Mouse (Mus musculus) c-Kit-negative CD71-positive TER-119-positive erythroid progenitor cells, embryonic 14.5 days (primary cell): ENCODE measurements around the gene Plekhd1.
A peak's percentile ranks its signal among the peaks of the same experiment; 100 is the strongest.

Experiments used
- DNase-seq: peaks from one replicate; pipeline ENCODE4 v3.0.0-alpha.2; 2013; ENCODE audit warnings: low read depth, low spot score

The Plekhd1 gene

DNA sequence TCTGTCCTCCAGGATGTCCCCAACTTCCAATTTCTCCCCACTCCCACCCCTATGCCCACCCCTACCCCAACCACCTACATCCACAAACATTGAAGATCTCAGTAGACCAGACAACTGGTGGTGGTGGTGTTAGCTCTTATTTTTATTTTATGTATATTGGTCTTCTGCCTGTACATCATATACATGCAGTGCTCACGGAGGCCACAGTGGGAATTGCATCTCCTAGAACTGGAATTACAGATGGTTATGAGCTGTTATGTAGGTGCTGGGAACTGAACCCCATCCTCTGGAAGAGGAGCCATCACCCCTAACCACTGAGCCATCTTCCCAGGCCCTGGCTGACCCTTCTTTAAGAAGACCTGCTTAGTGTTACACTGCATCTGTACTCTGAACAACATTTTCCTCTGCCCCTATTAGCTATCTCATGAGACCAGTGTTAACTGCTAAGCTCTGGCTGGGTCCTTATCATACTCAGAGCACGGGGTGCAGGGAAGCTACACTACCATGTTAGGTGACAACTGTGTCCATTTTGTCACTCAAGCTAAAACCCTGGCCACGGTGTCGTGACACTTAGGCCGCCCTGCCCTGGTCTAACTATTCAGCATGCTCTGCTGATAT is 6.2 kb downstream of the Plekhd1 start:
- DNase-seq = peak; percentile 27

DNA sequence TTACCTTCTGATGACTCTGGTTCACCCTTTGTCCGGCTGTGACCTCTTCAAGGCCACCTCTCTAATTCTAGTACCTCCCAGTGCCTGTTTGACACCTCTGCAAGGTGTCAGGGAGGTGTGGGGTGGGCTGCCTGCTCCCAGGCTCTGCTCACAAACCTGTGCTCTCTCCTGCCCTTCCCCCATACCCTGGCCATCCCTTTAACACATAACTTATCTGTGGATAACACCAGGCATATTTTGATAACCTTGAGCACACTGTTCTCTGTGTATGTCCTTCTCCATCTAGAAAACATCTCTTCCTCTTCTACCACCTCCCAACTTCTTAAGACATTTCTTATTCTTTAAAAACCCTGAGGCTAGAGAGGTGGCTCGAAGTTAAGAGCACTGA is 6.7 kb downstream of the Plekhd1 start:
- DNase-seq = peak; percentile 9

DNA sequence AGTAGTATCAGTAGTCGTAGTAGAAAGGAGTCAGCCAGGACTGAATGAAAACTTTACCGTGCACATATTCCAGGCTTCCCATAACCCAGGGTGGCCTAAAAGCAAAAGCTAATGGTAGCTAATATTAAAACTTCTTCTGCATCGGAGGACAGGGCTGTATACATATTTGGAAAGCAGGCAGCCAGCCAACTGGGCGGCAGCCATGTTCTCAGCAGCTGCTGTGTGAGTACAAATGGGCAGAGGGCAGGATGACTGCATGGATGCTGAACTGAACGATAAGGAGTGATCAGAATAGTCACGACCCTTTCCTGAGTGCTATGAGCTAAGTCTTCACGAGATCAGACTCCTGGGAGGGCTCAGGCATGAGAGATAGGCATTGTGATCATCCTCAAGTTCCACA is 8.9 kb downstream of the Plekhd1 start:
- no peak for DNase-seq

- DNase-seq = no peak
These were observed 14.0 kb downstream of the Plekhd1 start for GRCm38 (mm10) chr12:80706208-80706914.

DNA sequence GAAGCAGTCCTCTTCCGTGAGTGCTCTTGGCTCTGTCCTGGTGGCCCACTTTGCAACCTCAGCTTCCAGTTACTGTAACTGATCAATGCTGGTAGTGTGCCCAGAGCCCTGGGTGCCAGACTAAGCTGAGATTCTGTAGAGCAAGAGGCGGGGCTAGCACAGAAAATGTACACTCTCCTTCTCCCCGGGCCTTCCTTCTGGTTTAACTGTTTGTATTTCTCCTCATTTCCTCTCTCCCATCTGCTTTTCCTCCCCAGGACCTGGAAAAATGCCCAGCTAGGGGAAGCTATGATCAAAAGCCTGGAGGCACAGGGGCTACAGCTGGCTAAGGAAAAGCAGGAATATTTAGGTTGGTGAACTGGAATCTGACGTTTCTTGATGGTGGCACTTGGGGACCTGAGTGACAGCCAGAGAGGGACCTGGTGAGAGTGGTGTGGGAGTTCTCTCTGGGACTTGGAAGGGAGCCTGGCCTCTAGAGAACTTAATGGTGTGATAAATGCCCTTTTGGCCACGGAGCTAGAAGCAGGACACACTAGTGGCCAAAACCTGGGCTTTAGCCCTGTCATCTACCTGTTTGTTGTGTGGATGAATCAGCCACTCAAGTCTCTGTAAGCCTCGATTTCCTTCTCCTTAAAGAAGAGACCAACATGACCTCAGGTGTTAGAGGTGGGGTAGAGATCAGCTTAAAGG is 14.7 kb downstream of the Plekhd1 start:
- DNase-seq = no peak

DNA sequence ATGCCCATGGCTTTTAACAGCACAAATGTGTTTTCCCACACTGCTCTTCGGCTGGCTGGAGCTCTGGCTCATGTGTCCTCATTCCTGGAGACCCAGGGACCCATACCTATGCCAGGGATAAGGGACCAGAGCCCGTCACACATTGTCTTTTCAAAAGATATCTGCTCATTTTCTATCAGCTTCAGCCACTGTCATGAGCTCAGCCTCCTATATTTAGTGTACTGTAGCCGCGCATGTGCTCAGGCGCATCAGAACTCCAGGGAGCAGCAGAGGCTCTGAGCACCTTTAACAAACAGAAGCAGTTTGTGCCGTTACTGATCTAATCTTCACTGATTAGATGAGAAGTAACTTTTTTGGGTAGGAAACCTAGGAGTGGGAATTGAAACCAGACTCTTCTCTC is 23.5 kb downstream of the Plekhd1 start:
- no peak for DNase-seq

- DNase-seq = no peak
These were observed 26.8 kb downstream of the Plekhd1 start for GRCm38 (mm10) chr12:80719141-80719540.

GRCm38 (mm10) chr12:80720507-80720906 is 28.1 kb downstream of the Plekhd1 start:
- no peak for DNase-seq

- no peak for DNase-seq
These were observed 29.1 kb downstream of the Plekhd1 start for GRCm38 (mm10) chr12:80721458-80721857.

DNA sequence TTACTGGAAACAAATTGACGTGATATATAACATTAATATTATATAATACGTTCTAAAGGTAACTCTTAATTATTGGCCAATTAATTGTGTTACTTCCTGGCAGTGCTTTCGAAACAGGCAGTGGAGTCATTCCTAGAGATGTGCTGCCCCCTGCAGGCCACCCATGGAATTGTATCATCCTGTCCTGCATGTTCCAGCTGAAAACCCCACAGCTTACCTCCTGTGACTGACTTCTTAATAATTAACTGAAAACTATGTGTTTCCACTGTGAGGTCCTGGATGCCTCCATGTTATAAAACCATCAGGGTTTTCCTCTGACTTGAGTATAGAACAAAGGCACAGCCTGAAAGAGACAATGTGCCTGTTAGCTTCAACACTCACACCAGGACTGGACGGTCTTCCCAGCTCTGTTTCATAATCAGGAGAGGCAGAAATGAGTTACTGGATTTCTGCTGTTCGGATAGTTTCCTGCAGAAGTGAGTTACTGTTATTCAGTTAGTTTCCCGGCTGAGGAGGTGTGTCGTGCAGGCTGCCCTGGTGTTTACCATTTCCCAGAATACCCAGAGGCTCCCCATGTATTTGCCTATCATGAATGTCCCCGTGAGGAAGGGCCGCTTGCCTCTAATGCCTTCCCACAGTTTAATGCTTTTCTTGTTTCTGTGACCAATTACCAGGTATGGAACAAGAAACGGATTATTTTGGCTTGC is 32.6 kb downstream of the Plekhd1 start:
- DNase-seq = peak; percentile 56

GRCm38 (mm10) chr12:80728207-80728606 is 35.8 kb downstream of the Plekhd1 start:
- no peak for DNase-seq

GRCm38 (mm10) chr12:80728814-80729213 is 36.4 kb downstream of the Plekhd1 start:
- DNase-seq = no peak

DNA sequence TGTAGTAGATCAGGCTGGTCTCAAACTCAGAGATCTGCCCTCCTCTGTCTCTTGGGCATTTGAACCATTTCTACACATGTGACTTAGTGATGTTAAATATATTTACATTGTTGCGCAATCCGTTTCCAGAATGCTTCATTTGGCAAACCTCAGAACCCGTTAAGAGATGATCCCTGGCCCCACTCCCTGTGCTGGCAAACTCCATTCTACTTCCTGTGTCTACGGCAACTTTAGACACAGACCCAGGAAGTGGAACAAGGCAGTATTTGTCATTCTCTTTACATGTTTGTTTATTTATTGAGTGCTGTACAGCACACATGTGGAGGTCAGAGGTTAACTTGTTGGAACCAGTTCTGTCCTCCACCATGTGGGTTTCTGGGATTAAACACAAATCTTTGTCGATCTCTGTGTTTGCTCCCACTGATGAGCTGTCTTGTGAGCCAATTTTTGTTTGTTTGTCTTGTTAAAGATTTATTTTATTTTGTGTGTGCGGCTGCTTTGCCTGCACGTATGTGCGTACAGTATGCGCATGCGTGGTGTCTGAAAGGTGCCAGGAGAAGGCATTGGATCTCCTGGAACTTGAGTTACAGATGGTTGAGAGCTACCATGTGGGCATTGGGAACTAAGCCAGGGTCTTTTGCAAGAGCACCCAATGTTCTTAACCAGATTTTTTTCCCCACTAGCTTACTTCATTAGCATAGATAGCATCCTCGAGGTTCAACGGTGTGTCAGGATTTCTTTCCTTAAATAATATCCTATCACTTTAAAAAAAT is 37.6 kb downstream of the Plekhd1 start:
- no peak for DNase-seq

DNA sequence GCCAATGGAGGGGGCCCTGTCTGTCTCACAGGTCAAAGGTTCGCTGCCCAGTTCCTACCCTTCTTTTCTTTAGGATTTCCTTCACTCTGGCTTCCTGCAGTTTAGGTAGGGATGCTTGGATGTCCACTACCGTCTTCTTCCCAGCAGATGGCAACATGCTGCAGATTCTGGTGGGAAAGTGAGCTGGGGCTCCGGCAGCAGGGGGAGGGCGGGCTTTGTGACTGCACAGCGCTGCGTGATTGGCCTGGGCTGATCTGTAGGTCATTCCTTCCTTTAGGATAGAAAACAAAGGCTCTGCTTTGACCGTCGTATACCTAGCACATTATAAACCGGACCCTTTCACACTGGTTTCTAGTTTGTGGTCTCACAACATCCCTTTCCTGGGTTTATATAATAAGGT is 38.2 kb downstream of the Plekhd1 start:
- no peak for DNase-seq

- DNase-seq = no peak
These were observed 42.4 kb downstream of the Plekhd1 start for GRCm38 (mm10) chr12:80734526-80735470.

DNA sequence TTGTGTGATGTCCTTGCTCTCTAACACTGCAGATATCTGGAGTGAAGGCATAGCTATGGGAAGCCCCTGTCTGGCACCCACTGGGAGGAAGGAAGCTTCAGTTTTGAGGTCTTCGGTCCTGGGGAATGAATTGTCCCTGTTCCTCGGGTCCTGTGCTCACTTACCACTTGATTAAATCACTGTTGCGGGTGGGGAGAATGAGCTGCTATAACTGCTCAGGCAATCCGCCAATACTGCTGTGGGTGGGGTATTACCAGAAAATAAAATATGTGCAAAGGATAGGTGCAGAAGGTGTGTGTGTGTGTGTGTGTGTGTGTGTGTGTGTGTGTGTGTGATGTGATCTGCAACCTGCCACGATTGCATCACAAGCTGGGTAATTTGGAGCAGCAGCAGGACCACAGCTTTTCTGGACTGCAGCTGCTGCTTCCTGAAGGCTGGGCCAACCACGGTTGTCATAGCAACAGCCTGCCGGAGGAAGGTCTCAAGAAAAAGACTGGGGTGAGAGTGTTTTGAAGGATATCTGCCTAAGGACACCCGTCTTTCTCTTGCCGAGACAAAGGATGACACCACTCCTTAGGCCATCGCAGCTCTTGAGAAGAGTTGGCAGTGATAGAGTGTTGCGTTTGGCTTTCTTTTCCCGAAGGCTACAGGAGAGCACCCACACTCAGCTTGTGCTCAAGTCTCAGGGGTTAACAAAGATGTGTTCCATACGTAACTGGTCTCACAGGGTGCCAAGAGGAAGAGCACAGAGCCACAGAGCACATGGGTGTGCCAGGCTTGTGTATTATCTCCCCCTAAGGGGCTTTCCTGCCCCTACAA is 44.3 kb downstream of the Plekhd1 start:
- DNase-seq = no peak

DNA sequence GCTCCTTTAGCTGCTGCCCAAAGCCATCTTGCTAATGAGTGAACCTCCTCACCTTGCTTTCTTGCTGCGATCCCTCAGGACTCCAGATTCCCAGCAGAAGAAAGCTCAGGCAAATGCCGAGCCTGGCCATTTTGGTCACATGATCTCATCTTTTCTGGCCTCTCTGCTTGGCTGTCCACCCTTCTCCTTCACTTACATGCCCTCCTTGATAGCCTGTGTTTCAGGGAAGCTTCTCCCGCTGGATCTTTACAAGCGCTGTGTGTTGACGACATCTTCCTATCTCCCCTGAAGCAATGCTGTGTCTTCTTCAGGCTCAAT is 44.9 kb downstream of the Plekhd1 start:
- DNase-seq = no peak

- no peak for DNase-seq
These were observed 47.1 kb downstream of the Plekhd1 start for GRCm38 (mm10) chr12:80739482-80739881.

- DNase-seq = no peak
These were observed 52.2 kb downstream of the Plekhd1 start for GRCm38 (mm10) chr12:80744614-80745013.
